Mouse (Mus musculus) erythroblast, embryonic 14.5 days (primary cell): ENCODE measurements around the gene Prdm8.

ENCODE experiments used
- GATA1 ChIP-seq: IDR thresholded peaks from 2 replicates; pipeline ENCODE4 v1.6.1; 2012; ENCODE audit warnings: low read length, inconsistent platforms, mixed read lengths
- TAL1 ChIP-seq: IDR thresholded peaks from 3 replicates; pipeline ENCODE4 v1.6.1; 2012; ENCODE audit warnings: low read length, inconsistent platforms, mixed read lengths

DNA sequence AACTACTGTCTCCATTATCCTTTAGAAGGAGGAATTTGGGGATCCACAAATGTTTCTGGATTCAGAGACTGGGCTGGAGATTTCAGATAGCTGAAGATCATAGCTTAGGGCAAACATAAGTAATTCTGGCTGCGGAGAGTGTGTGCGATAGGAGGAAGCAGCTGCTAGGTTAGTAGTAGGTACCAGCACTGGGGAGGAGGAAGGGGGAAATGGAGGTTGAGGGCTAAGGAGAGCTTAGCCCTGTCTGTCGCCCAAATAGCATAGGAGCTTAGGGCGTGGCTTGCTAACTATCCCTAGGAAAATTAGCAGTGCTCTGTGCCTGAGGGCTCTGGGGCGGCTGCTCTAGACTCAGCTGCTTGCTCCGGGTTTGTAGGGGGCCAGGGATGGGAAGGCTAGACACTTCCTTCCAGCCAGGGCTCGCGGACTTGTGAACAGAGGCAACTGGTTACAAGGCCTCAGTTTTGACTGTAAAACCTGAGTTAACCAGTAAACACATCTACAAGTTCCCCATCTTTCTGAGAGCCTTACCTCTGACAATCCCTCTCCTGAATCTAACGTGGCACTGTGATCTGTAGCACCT is 4.7 kb downstream of the Prdm8 start:
- TF ChIP-seq GATA1 (no peak), TAL1 (no peak)
